Mouse (Mus musculus) kidney, adult 9 months (tissue): Measurements from ENCODE around the gene Hoxa9.

Experiments used
- DNase-seq: peaks from one replicate; pipeline ENCODE4 v3.0.0; 2022

Hoxa9 gene

DNA sequence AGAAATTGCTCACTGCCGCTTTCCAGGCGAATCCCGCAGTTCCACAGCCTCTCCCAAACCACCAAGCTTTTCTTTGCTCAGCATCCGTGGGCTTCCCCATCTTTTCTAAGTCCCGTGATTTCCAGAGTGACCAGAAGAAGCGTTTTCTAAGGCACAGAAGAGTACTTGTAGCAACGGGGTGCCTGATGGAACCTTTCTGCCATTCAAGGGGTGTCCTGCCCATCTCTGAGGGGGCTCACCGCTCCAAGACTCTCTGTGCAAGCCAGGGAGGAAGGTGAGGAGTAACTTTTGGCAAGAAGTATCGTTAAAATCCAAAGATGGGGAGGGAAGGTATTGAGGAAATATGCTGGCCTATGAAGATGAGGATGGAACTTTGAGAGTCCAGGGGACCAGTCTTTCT, 53.1 kb downstream of the Hoxa9 start:
- DNase-seq, result peak; percentile 18

DNA sequence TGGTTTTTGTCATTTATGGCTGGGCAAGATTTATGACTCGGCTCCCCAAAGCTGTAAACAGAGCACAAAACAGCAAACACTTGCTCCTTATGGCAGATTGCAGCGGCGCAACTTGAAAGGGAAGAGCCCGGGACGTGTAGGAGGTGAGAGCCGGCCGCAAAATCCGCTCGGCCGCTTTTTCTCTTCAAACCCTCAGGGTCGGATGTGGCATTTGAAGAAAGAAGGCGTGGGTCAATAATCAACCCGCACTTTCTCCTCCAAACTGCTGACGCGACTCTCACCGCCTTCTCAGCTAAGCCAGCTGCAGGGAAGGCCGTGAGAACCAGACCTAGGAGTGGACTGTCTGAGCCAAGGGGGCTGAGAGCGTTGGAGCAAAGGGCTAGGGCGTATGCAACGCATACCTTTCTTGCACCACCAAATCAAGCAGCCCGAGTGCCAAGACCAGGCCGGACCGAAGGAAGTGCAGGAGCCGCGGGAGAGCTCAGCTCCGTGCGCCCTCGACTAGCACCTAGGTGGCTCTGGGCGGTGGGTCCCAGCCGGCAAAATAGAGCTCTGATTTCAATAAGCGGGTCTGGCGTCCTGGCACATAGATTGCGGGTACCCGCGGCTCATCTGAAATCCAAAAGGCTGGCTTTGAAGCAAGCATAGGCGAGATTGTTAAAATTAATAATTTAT, 53.7 kb downstream of the Hoxa9 start, which contains the start of gene 5730596B20Rik:
5730596B20Rik (plus strand) TSS at position 438 of the 675 bp plus-strand sequence.
- peak; percentile 91 for DNase-seq

DNA sequence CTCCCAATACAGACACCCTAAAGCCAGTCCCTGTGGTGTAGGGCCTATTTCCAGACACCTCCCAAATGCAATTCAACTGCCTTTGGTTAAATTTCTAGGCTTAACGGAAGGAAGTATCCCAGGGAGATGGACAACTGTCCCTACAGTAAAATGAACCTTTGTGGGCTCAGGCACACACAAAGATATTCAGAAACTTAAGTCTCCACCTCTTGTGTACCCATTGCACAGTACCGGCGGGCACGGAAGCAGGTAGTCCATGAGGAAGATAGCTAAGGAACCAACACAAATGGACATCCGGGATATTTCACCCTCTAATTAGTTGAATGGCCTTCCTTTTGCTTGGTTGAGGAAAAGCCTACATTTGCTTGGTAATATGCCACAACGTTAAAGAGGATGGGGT, 54.5 kb downstream of the Hoxa9 start:
- DNase-seq, result peak; percentile 37

DNA sequence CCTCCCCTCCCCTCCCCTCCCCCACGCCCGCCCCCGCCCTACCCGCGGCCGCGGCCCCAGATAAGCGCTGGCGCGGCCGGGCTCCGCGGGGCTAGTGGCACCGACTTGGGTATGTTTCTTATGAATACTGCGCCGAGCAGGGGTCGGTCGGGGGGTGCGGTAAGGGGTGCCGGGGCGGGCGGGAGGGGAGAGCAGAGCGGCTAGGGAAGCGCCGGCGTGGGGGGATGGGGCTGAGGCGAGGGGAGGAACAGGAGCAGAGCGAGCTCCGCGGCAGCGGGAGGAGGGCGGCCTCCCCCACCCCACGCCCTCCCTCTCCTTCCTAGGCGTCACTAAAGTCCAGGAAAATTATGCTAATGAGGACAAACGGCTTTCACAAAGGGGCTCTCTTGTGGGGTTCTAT, 55.0 kb downstream of the Hoxa9 start:
- peak; percentile 33 for DNase-seq

DNA sequence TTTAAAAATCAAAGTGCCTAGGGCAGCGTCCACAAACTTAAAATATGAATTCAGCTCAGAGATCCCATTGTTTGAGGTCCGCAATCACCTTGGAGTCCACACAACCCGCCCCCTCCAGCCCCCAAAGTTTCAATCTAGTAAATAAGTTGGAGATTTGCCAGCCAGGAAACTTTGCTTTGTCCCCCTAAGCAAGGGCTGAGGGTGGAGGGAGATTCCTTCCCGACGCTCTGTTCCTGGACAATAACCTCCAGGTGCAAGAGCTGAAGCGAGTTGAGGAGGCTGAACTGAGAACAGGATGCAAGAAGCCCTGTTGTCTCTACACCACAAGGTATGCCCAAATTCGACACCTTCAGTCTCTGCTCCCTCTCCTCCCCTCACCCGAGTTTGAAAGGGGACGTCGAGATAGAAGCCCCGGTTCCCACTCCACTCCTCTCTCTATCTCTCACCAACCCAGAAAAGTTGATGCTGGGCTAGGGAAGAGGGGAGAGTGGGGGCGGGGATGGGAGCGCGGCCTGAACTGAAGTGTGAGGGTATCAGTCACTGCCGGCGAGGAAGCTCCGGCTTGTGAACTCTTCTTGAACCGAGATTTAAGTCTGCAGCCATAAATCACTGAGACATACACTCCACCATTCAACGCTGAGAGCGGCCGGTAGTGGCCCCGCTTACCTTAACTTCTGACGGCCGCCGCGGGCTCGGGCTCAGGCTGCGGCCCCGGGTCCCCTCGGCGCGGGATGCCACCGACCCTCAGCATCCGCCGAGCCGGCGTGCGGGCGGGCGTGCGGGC, 55.7 kb downstream of the Hoxa9 start:
- DNase-seq, result peak; percentile 53

DNA sequence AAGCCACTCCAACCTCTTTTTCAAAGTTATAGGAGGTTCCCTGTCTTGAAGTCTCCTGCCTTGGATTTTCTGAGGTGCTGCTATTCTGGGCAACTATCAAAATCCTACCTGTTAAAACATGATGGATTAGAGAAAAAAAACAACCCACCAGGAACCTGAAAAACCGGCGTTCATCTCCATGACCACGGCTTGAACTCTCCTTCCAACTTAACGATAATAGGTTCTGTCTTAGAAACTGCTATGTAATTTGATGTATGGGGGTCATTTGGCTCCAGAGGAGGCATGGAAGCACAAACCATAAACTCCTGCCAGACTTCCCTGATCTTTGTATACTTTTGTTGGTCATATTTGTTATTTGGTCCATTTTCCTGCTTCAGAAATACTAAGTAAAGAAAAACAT, 57.2 kb downstream of the Hoxa9 start:
- DNase-seq, result peak; percentile 15
